Mouse (Mus musculus) layer of hippocampus, adult 9-11 months (tissue): ENCODE measurements around the gene Samd9l.
"Not testable (repeated sequence)": the region's sequence is repeated elsewhere in the genome, so short reads cannot be mapped to it uniquely, and the experiment has no call there.

Source experiments
- DNase-seq: peaks from one replicate; pipeline ENCODE4 v3.0.0; 2022

The Samd9l gene

GRCm38 (mm10) chr6:3341479-3341878, 57.9 kb downstream of the Samd9l start:
- DNase-seq, result no peak

- not testable (repeated sequence) for DNase-seq
These were observed 58.4 kb downstream of the Samd9l start for GRCm38 (mm10) chr6:3340928-3341327.

- DNase-seq, result not testable (repeated sequence)
These were observed 60.2 kb downstream of the Samd9l start for GRCm38 (mm10) chr6:3339131-3339530.
